Mouse (Mus musculus) C2C12 (cell line): ENCODE data around the gene Nppc.

Source experiments
- CEBPB ChIP-seq: IDR thresholded peaks from one replicate; pipeline ENCODE4 v1.6.1; 2011; ENCODE audit warnings: low read depth, mild to moderate bottlenecking, control low read depth, moderate library complexity
- CTCF ChIP-seq: IDR thresholded peaks from one replicate; pipeline ENCODE4 v1.5.1; 2011; ENCODE audit not compliant: control insufficient read depth, insufficient read depth, insufficient read length
- MAX ChIP-seq: IDR thresholded peaks from one replicate; pipeline ENCODE4 v1.6.1; 2011; ENCODE audit warnings: mild to moderate bottlenecking, control low read depth
- MYOG ChIP-seq: IDR thresholded peaks from one replicate; pipeline ENCODE4 v1.6.1; 2011; ENCODE audit not compliant: control insufficient read depth, insufficient read length; ENCODE audit errors: extremely low read depth

DNA sequence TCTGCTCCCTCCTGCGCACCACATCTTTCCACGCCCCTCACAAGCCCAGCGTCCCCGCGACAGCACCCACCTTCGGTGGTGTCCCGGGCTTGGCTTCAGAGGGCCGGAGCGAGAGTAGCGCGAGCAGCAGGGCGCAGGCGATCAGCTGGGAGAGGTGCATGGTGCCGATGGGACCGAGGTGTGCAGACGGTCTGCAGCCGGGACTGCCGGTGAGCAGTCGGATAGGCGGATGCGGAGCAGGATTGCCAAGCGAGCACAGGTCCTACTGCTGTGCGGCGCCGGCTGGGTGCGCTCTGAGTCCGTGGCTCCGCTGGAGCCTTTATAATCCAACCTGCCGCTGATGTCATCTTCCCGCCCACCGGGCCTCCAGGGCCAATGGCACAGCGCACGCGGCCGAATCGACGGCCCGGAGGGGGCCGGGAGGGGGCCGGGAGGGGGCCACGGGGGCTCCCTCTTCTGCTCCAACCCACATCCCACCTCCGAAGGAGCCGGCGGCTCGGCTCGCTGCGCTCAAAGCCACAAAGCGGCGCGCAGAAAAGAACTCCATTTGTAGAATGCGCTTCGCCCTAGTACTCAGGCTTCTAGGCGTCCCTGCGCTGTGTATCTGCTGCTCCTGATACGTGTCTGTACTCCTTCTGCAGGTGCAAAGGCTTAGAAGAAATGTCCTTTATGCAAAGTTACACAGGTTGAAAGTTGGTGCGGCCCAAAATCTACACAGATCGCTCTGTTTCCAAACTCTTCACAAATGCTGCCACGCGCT, at the start of gene Nppc:
- TF ChIP-seq CTCF: peak; percentile 25
- no peak for TF ChIP-seq MYOG
- no peak for TF ChIP-seq MAX
- TF ChIP-seq CEBPB: no peak
